In the genomic region with DNA sequence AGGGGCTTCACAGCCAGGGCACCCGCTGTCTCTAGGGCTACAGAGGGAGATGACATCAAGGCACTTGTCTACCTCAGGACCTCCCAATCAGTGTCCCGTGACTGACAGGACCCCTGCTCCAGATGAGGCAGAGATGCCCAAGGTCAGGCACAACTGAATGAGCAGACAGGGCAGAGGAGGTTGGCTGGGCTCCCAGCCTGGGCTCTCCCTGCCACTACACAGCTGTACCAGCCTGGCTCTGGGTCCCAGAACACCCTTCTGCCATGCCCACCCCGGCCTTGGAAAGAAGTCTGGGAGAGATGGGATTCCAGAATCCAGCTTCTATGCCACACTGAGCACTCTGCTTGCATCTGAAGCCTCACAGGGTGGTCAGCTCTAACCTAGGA, we compare ENCODE assay signal across 12 mouse cellular contexts. TPM values are rescaled to one million over a fixed set of nuclear protein-coding genes. Genes with fewer than 3 reads are reported as not detected.
DNase-seq lines count a peak whose midpoint lies in the region; ATAC-seq lines count a peak whose summit lies in the region.
"Had no signal": no experiment of that assay in that cellular context is flagged by ENCODE, and none has a peak within 500 bp of the region (broad histone marks: within the 10 kb centered on the region; RNA-seq: fewer than 3 reads in every experiment).

No protein-coding gene starts in this region.

- ATAC-seq in hindbrain, embryonic 12.5 days (ENCODE audit: low FRiP score), result no peak
- ATAC-seq in midbrain, embryonic 15.5 days (replicated peaks), result 0 out of 2 replicates have a peak, but pooled peaks have one; percentile 7
- no peak for ATAC-seq in liver, embryonic 16.5 days (ENCODE audit: low read depth)

- no peaks in the 10 kb centered on the region for H3K9me3 ChIP-seq in hindbrain, embryonic 10.5 days
- no peaks in the 10 kb centered on the region for H3K9me3 ChIP-seq in hindbrain, embryonic 12.5 days (replicated peaks)
- H3K9me3 ChIP-seq in midbrain, embryonic 15.5 days, result no peaks in the 10 kb centered on the region
- H3K9me3 ChIP-seq in midbrain, embryonic 10.5 days (replicated peaks), result no peaks in the 10 kb centered on the region
- H3K9me3 ChIP-seq in liver, embryonic 16.5 days (replicated peaks; ENCODE audit: control insufficient read depth, low read length), result no peaks in the 10 kb centered on the region
- H3K9me3 ChIP-seq: embryonic facial prominence, embryonic 12.5 days; G1E had no signal

- H3K9ac ChIP-seq in hindbrain, embryonic 12.5 days, result no peak overlapping the region
- no peak overlapping the region for H3K9ac ChIP-seq in midbrain, embryonic 15.5 days
- H3K9ac ChIP-seq in liver, embryonic 16.5 days (ENCODE audit: low read depth, low read length), result no peak overlapping the region
- H3K9ac ChIP-seq: embryonic facial prominence, embryonic 12.5 days had no signal

- 61% methylated on average over 3 of the region's 3 CpGs for WGBS in hindbrain, embryonic 10.5 days
- WGBS in hindbrain, embryonic 12.5 days, result 56% methylated on average over 3 of the region's 3 CpGs
- WGBS in midbrain, embryonic 15.5 days, result 56% methylated on average over 3 of the region's 3 CpGs
- 54% methylated on average over 3 of the region's 3 CpGs for WGBS in midbrain, embryonic 10.5 days
- WGBS in liver, embryonic 16.5 days (ENCODE audit: insufficient replicate concordance), result 35% methylated on average over 3 of the region's 3 CpGs

- no peak overlapping the region for H3K4me2 ChIP-seq in hindbrain, embryonic 12.5 days (replicated peaks)
- H3K4me2 ChIP-seq in midbrain, embryonic 15.5 days, result no peak overlapping the region
- H3K4me2 ChIP-seq in liver, embryonic 16.5 days (ENCODE audit: low read depth, low read length), result no peak overlapping the region
- H3K4me2 ChIP-seq: embryonic facial prominence, embryonic 12.5 days; hindbrain, embryonic 14.5 days had no signal

- peaks cover 67% of the 10 kb centered on the region for H3K4me1 ChIP-seq in hindbrain, embryonic 10.5 days (replicated peaks)
- H3K4me1 ChIP-seq in hindbrain, embryonic 12.5 days, result peaks cover 54% of the 10 kb centered on the region
- peaks cover 17% of the 10 kb centered on the region for H3K4me1 ChIP-seq in midbrain, embryonic 15.5 days
- H3K4me1 ChIP-seq in midbrain, embryonic 10.5 days, result peaks cover 57% of the 10 kb centered on the region
- H3K4me1 ChIP-seq in liver, embryonic 16.5 days (ENCODE audit: control insufficient read depth, low read depth, low read length), result peaks cover 54% of the 10 kb centered on the region

- H3K27ac ChIP-seq in hindbrain, embryonic 10.5 days, result peak overlapping the region; percentile 57
- H3K27ac ChIP-seq in hindbrain, embryonic 12.5 days, result no peak overlapping the region
- H3K27ac ChIP-seq in midbrain, embryonic 15.5 days, result no peak overlapping the region
- H3K27ac ChIP-seq in midbrain, embryonic 10.5 days (replicated peaks), result no peak overlapping the region; the same call in 1 of the 2 replicates
- H3K27ac ChIP-seq in liver, embryonic 16.5 days (ENCODE audit: low read length), result peak overlapping the region; percentile 29; the same call in 1 of the 2 replicates
- H3K27ac ChIP-seq: embryonic facial prominence, embryonic 12.5 days; hindbrain, embryonic 14.5 days had no signal

- H3K4me3 ChIP-seq in hindbrain, embryonic 10.5 days, result no peak overlapping the region
- H3K4me3 ChIP-seq in hindbrain, embryonic 12.5 days, result no peak overlapping the region
- no peak overlapping the region for H3K4me3 ChIP-seq in midbrain, embryonic 15.5 days
- no peak overlapping the region for H3K4me3 ChIP-seq in midbrain, embryonic 10.5 days
- no peak overlapping the region for H3K4me3 ChIP-seq in liver, embryonic 16.5 days (ENCODE audit: low read depth, low read length)
- H3K4me3 ChIP-seq: embryonic facial prominence, embryonic 12.5 days had no signal

- DNase-seq in adrenal gland, adult (ENCODE audit: inconsistent age in 2 of 2, low spot score in 1 of 2), result peak; percentile 68 to 77
- DNase-seq in adrenal gland, adult 18-20 months (ENCODE audit: low spot score in 2 of 2), result no peak
- no peak for DNase-seq in hindbrain, embryonic 10.5 days (ENCODE audit: low spot score)
- no peak for DNase-seq in midbrain, embryonic 10.5 days (ENCODE audit: low spot score)
- no peak for DNase-seq in testis, postnatal 14 days (ENCODE audit: low spot score)
- DNase-seq: cerebellum, adult 9-10 months had no signal

- no peaks in the 10 kb centered on the region for H3K36me3 ChIP-seq in hindbrain, embryonic 10.5 days
- no peaks in the 10 kb centered on the region for H3K36me3 ChIP-seq in hindbrain, embryonic 12.5 days
- H3K36me3 ChIP-seq in midbrain, embryonic 15.5 days (replicated peaks), result no peaks in the 10 kb centered on the region
- no peaks in the 10 kb centered on the region for H3K36me3 ChIP-seq in midbrain, embryonic 10.5 days
- H3K36me3 ChIP-seq in liver, embryonic 16.5 days (ENCODE audit: control insufficient read depth, insufficient read depth), result peaks cover under 1% of the 10 kb centered on the region; the same call in 1 of the 2 replicates
- H3K36me3 ChIP-seq: embryonic facial prominence, embryonic 12.5 days; G1E had no signal

- peaks cover 12% of the 10 kb centered on the region; the same call in 1 of the 2 replicates for H3K27me3 ChIP-seq in hindbrain, embryonic 10.5 days (ENCODE audit: insufficient read depth, poor library complexity, severe bottlenecking)
- H3K27me3 ChIP-seq in hindbrain, embryonic 12.5 days, result peaks cover 12% of the 10 kb centered on the region
- no peaks in the 10 kb centered on the region for H3K27me3 ChIP-seq in midbrain, embryonic 15.5 days (replicated peaks)
- H3K27me3 ChIP-seq in midbrain, embryonic 10.5 days (ENCODE audit: low read depth, poor library complexity, severe bottlenecking), result no peaks in the 10 kb centered on the region
- no peaks in the 10 kb centered on the region for H3K27me3 ChIP-seq in liver, embryonic 16.5 days (ENCODE audit: control insufficient read depth, insufficient read depth, low read depth, low read length)
- H3K27me3 ChIP-seq: embryonic facial prominence, embryonic 12.5 days had no signal

RNA-seq across cellular contexts. Expression of gene Omp, which starts 11.0 kb away (rescaled TPM):
- 1 to 10 TPM in 1 of 2 experiments, not detected in 1; 4.4 TPM for total RNA-seq in adrenal gland, adult 18-20 months (2021)
- polyA plus RNA-seq in hindbrain, embryonic 10.5 days (2016; fragmentation: Nextera tagmentation; extraction: Ambion mirVana), result 0.07 and 0.13 TPM in 2 replicates
- 0.28 and 0.73 TPM in 2 replicates for polyA plus RNA-seq in hindbrain, embryonic 12.5 days (2016; fragmentation: Nextera tagmentation; extraction: Ambion mirVana)
- 0.33 and 0.37 TPM in 2 replicates for polyA plus RNA-seq in midbrain, embryonic 15.5 days (2015; fragmentation: Nextera tagmentation; extraction: Ambion mirVana)
- polyA plus RNA-seq in midbrain, embryonic 10.5 days (2016; fragmentation: Nextera tagmentation; extraction: Ambion mirVana), result 0.10 TPM in 2 replicates
- 0.53 and 0.76 TPM in 2 replicates for polyA plus RNA-seq in liver, embryonic 16.5 days (2015; fragmentation: Nextera tagmentation; extraction: Ambion mirVana)
- polyA plus RNA-seq: G1E had no signal

RNA-seq across cellular contexts. Expression of gene Capn5, which starts 21.8 kb away (rescaled TPM):
- total RNA-seq in adrenal gland, adult 18-20 months (2021), result 1 to 10 TPM; 4.2 to 4.6 TPM
- 5.6 and 9.9 TPM in 2 replicates for polyA plus RNA-seq in hindbrain, embryonic 10.5 days (2016; fragmentation: Nextera tagmentation; extraction: Ambion mirVana)
- 12.3 and 12.7 TPM in 2 replicates for polyA plus RNA-seq in hindbrain, embryonic 12.5 days (2016; fragmentation: Nextera tagmentation; extraction: Ambion mirVana)
- 18.5 and 19.0 TPM in 2 replicates for polyA plus RNA-seq in midbrain, embryonic 15.5 days (2015; fragmentation: Nextera tagmentation; extraction: Ambion mirVana)
- 6.4 and 7.0 TPM in 2 replicates for polyA plus RNA-seq in midbrain, embryonic 10.5 days (2016; fragmentation: Nextera tagmentation; extraction: Ambion mirVana)
- polyA plus RNA-seq in liver, embryonic 16.5 days (2015; fragmentation: Nextera tagmentation; extraction: Ambion mirVana), result 13.0 and 14.1 TPM in 2 replicates

RNA-seq across cellular contexts. Expression of gene Myo7a, which starts 36.9 kb away (rescaled TPM):
- total RNA-seq in adrenal gland, adult 18-20 months (2021), result 100 to 1,000 TPM; 117 to 127 TPM
- 17.3 and 21.2 TPM in 2 replicates for polyA plus RNA-seq in hindbrain, embryonic 10.5 days (2016; fragmentation: Nextera tagmentation; extraction: Ambion mirVana)
- 21.9 and 22.5 TPM in 2 replicates for polyA plus RNA-seq in hindbrain, embryonic 12.5 days (2016; fragmentation: Nextera tagmentation; extraction: Ambion mirVana)
- polyA plus RNA-seq in midbrain, embryonic 15.5 days (2015; fragmentation: Nextera tagmentation; extraction: Ambion mirVana), result 20.6 and 23.8 TPM in 2 replicates
- polyA plus RNA-seq in midbrain, embryonic 10.5 days (2016; fragmentation: Nextera tagmentation; extraction: Ambion mirVana), result 17.7 and 19.2 TPM in 2 replicates
- 9.3 and 12.1 TPM in 2 replicates for polyA plus RNA-seq in liver, embryonic 16.5 days (2015; fragmentation: Nextera tagmentation; extraction: Ambion mirVana)

RNA-seq across cellular contexts. Expression of gene B3gnt6, which starts 43.0 kb away (rescaled TPM):
- total RNA-seq in adrenal gland, adult 18-20 months (2021), result 1 to 10 TPM in 1 of 2 experiments, not detected in 1; 2.8 TPM
- polyA plus RNA-seq in hindbrain, embryonic 10.5 days (2016; fragmentation: Nextera tagmentation; extraction: Ambion mirVana), result 0.10 TPM in 1 of 2 replicates, not detected in the other
- polyA plus RNA-seq in hindbrain, embryonic 12.5 days (2016; fragmentation: Nextera tagmentation; extraction: Ambion mirVana), result 0.09 TPM in 1 of 2 replicates, not detected in the other
- 0.15 and 0.41 TPM in 2 replicates for polyA plus RNA-seq in midbrain, embryonic 15.5 days (2015; fragmentation: Nextera tagmentation; extraction: Ambion mirVana)
- polyA plus RNA-seq in midbrain, embryonic 10.5 days (2016; fragmentation: Nextera tagmentation; extraction: Ambion mirVana), result 0.06 TPM in 1 of 2 replicates, not detected in the other
- polyA plus RNA-seq in liver, embryonic 16.5 days (2015; fragmentation: Nextera tagmentation; extraction: Ambion mirVana), result 0.04 and 0.06 TPM in 2 replicates
- polyA plus RNA-seq: embryonic facial prominence, embryonic 12.5 days had no signal

Comparison
In these comparisons a context has a peak if more than half of its experiments do, and no peak if none do; other contexts are left out.
1. DNase-seq: peak in adrenal gland, adult (2 of 2); none in adrenal gland, adult 18-20 months (0 of 2), hindbrain, embryonic 10.5 days (single experiment), midbrain, embryonic 10.5 days (single experiment) and testis, postnatal 14 days (single experiment).
2. H3K27ac ChIP-seq: peak in hindbrain, embryonic 10.5 days (single experiment) and liver, embryonic 16.5 days (single experiment); none in hindbrain, embryonic 12.5 days (single experiment), midbrain, embryonic 15.5 days (single experiment) and midbrain, embryonic 10.5 days (single experiment).